Mouse (Mus musculus) heart, postnatal 14 days (tissue): ENCODE measurements around the gene Creg2. TPM values are rescaled to one million over a fixed set of nuclear protein-coding genes. Genes with fewer than 3 reads are reported as not detected.

Source experiments
- total RNA-seq, 2 experiments: library from RNA; stranded (reverse); gene quantifications; 2 replicates each; pipeline ENCODE4 v1.2.3; 2021

The Creg2 gene
- total RNA-seq, 2 experiments from 2014 or later: not detected

Other genes with a start within 250 kb of the Creg2 start
- 1 to 10 TPM; 6.6 to 7.6 TPM for gene Tbc1d8, start 172.7 kb downstream of the Creg2 start, total RNA-seq
- gene Cnot11, start 116.5 kb downstream of the Creg2 start, total RNA-seq: 10 to 100 TPM; 14.7 to 15.7 TPM
- 10 to 100 TPM; 10.8 to 11.5 TPM for gene Rnf149, start 74.1 kb downstream of the Creg2 start, total RNA-seq
- gene Rfx8, start 69.5 kb upstream of the Creg2 start, total RNA-seq: under 1 TPM; 0.32 to 0.36 TPM
- 1 to 10 TPM; 6.4 to 7.6 TPM for gene Gm3646, start 153.9 kb upstream of the Creg2 start, total RNA-seq
- 100 to 1,000 TPM; 175 to 185 TPM for gene Map4k4, start 249.4 kb upstream of the Creg2 start, total RNA-seq